Mouse (Mus musculus): ENCODE data around the gene Sarnp.

- TF ChIP-seq POLR2A (IDR thresholded peaks at IDR 0.05; ENCODE audit: borderline replicate concordance, extremely low read depth, insufficient read depth, insufficient read length, poor library complexity, severe bottlenecking) (no peak), CTCF (IDR thresholded peaks at IDR 0.05; ENCODE audit: borderline replicate concordance, extremely low read depth, insufficient read depth, insufficient read length) (no peak)
Observed at GRCm38 (mm10) chr10:128904812-128905211, 87.7 kb downstream of the Sarnp start.
